Mouse (Mus musculus) heart, embryonic 16.5 days (tissue): ENCODE measurements around the gene Casq2. TPM values are rescaled to one million over a fixed set of nuclear protein-coding genes. Genes with fewer than 3 reads are reported as not detected.
A peak's percentile ranks its signal among the peaks of the same experiment; 100 is the strongest.

ENCODE experiments used
- ATAC-seq: fragments of 200-750 bp; cut with Nextera tagmentation; replicated peaks from 2 replicates; pipeline ENCODE4 v1.8.0; 2017; ENCODE audit warnings: moderate number of reproducible peaks; ENCODE audit not compliant: insufficient read depth, low FRiP score; ENCODE audit errors: extremely low read depth
- H3K27ac ChIP-seq: fragments of 300-500 bp; sonication (generic); 2 replicates; pipeline ENCODE4 v1.5.1; 2014; ENCODE audit warnings: mild to moderate bottlenecking, low read length, control low read depth, moderate library complexity
- H3K27me3 ChIP-seq: fragments of 300-500 bp; sonication (generic); 2 replicates; pipeline ENCODE4 v1.6.1; 2014; ENCODE audit warnings: low read length, mixed read lengths; ENCODE audit not compliant: control insufficient read depth, insufficient read depth
- H3K36me3 ChIP-seq: fragments of 300-500 bp; sonication (generic); 2 replicates; pipeline ENCODE4 v1.6.1; 2014; ENCODE audit not compliant: control insufficient read depth, insufficient read depth
- H3K4me1 ChIP-seq: fragments of 300-500 bp; sonication (generic); 2 replicates; pipeline ENCODE4 v1.6.1; 2014; ENCODE audit warnings: low read length, mixed read lengths; ENCODE audit not compliant: control insufficient read depth, insufficient read depth
- H3K4me2 ChIP-seq: fragments of 300-500 bp; sonication (generic); 2 replicates; pipeline ENCODE4 v1.6.1; 2014; ENCODE audit warnings: low read depth, mild to moderate bottlenecking, control low read depth, low read length
- H3K4me3 ChIP-seq: fragments of 300-500 bp; sonication (generic); 2 replicates; pipeline ENCODE4 v1.5.1; 2014; ENCODE audit warnings: mild to moderate bottlenecking, control low read depth, low read length
- H3K9ac ChIP-seq: fragments of 300-500 bp; sonication (generic); 2 replicates; pipeline ENCODE4 v1.6.1; 2014; ENCODE audit warnings: low read length, control low read depth
- H3K9me3 ChIP-seq: fragments of 300-500 bp; sonication (generic); replicated peaks from 2 replicates; pipeline ENCODE4 v1.6.1; 2016; ENCODE audit warnings: low read length; ENCODE audit not compliant: control insufficient read depth
- WGBS: fragments of 180-500 bp; shearing (Covaris S2); extraction: QIAGEN DNeasy Blood & Tissue Kit; methylation state at CpG from one replicate; pipeline ENCODE4 v1.1.7; 2014; 5-methylcytosine and 5-hydroxymethylcytosine counted together
- polyA plus RNA-seq: library from polyadenylated mRNA; unstranded; fragments of >200 nt; fragmentation: Nextera tagmentation; extraction: Ambion mirVana; gene quantifications from 2 replicates; pipeline ENCODE4 v1.2.1, GENCODE M21; 2015

Casq2 gene
- polyA plus RNA-seq, 1 experiment from 2014 or later = 703 TPM

- H3K9ac ChIP-seq = no peak overlapping the region
- 85% methylated on average over 2 of the region's 2 CpGs for WGBS
- no peak overlapping the region for H3K27ac ChIP-seq
- peaks cover 7% of the 10 kb centered on the region for H3K9me3 ChIP-seq
- H3K4me1 ChIP-seq = peaks cover 10% of the 10 kb centered on the region
- H3K4me2 ChIP-seq = no peak overlapping the region
- no peak for ATAC-seq
- H3K27me3 ChIP-seq = no peaks in the 10 kb centered on the region
- peaks cover 38% of the 10 kb centered on the region for H3K36me3 ChIP-seq
- no peak overlapping the region for H3K4me3 ChIP-seq
These were observed 96.4 kb downstream of the Casq2 start for GRCm38 (mm10) chr3:102182601-102183000.

DNA sequence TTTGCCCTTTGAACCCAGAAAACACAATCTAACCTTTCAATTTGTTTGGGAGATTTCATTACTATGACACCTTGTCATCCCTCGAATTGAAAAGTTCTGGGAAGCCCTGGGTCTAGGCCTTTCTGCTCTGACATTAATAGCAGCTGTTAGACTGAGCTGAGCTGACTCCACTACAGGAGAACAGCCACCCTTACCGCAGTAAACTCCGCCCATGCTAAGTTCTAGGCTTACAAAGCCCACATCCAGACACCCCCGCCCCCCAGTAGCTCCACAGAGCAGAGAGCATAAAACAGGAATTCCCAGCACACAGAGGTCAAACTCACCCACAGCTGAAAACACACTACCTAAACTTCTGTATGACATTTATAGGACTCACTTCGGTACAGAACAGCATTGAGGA is 98.5 kb downstream of the Casq2 start:
- peaks cover 46% of the 10 kb centered on the region for H3K36me3 ChIP-seq
- no peak overlapping the region for H3K9ac ChIP-seq
- H3K4me3 ChIP-seq = no peak overlapping the region
- 53% methylated on average over 5 of the region's 5 CpGs for WGBS
- ATAC-seq = no peak
- no peaks in the 10 kb centered on the region for H3K27me3 ChIP-seq
- H3K4me2 ChIP-seq = no peak overlapping the region
- no peak overlapping the region for H3K27ac ChIP-seq
- H3K9me3 ChIP-seq = peaks cover 7% of the 10 kb centered on the region
- peaks cover 23% of the 10 kb centered on the region for H3K4me1 ChIP-seq

DNA sequence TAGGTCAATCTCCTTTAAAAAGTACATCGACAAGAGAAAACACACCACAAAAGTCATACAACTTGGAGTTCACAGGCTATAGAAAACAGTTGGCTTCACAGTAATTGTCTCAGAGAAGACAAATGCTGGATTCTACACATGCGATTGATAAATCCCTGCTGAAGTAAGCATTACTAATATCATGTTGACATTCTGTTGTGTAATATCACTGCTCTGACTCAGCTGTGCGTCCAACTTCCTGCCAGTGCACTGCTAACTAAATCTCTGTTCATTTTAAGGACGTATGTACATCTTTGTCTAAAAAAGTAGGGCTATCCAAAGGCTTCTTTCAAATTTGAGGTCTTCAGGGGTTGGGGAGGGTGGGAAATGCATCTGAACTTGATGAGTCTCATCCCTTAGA is 101.2 kb downstream of the Casq2 start:
- no peak overlapping the region for H3K4me2 ChIP-seq
- 80% methylated on average over 4 of the region's 4 CpGs for WGBS
- H3K9ac ChIP-seq = no peak overlapping the region
- peaks cover 7% of the 10 kb centered on the region for H3K9me3 ChIP-seq
- no peak overlapping the region for H3K4me3 ChIP-seq
- H3K27ac ChIP-seq = no peak overlapping the region
- no peaks in the 10 kb centered on the region for H3K27me3 ChIP-seq
- no peak for ATAC-seq
- H3K4me1 ChIP-seq = peaks cover 25% of the 10 kb centered on the region
- peaks cover 38% of the 10 kb centered on the region for H3K36me3 ChIP-seq

DNA sequence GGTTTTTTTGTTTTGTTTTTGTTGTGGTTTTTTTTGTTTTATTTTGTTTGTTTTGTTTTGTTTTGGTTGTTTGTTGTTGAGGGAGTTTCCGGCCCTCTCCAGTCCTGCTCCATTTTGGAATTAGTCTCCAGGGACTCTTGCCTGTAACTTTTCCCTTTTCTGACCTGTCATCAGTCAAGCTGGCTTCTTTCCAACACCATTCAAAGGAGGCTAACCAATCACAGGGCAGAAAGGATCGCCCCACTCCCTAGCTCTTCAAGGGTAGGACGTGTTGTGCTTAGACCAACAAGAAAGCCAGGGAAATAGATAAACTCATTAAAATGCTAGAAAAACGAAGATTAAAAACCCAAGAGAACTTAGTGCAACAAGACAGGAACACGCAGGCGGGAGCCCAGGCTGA is 102.8 kb downstream of the Casq2 start:
- H3K27ac ChIP-seq = peak overlapping the region; percentile 45
- ATAC-seq = 0 out of 2 replicates have a peak, but pooled peaks have one; percentile 11
- no peaks in the 10 kb centered on the region for H3K27me3 ChIP-seq
- WGBS = 27% methylated on average over 6 of the region's 6 CpGs
- H3K9me3 ChIP-seq = peaks cover 7% of the 10 kb centered on the region
- H3K4me3 ChIP-seq = no peak overlapping the region
- peaks cover 29% of the 10 kb centered on the region for H3K36me3 ChIP-seq
- H3K4me2 ChIP-seq = peak overlapping the region; percentile 28
- no peak overlapping the region for H3K9ac ChIP-seq
- H3K4me1 ChIP-seq = peaks cover 40% of the 10 kb centered on the region

- peaks cover 50% of the 10 kb centered on the region for H3K4me1 ChIP-seq
- H3K27ac ChIP-seq = no peak overlapping the region
- no peaks in the 10 kb centered on the region for H3K27me3 ChIP-seq
- H3K9ac ChIP-seq = no peak overlapping the region
- H3K36me3 ChIP-seq = peaks cover 28% of the 10 kb centered on the region
- no peak overlapping the region for H3K4me2 ChIP-seq
- 44% methylated on average over 4 of the region's 4 CpGs for WGBS
- no peak for ATAC-seq
- H3K9me3 ChIP-seq = peaks cover 7% of the 10 kb centered on the region
- H3K4me3 ChIP-seq = no peak overlapping the region
These were observed 103.8 kb downstream of the Casq2 start for GRCm38 (mm10) chr3:102190015-102190414.

DNA sequence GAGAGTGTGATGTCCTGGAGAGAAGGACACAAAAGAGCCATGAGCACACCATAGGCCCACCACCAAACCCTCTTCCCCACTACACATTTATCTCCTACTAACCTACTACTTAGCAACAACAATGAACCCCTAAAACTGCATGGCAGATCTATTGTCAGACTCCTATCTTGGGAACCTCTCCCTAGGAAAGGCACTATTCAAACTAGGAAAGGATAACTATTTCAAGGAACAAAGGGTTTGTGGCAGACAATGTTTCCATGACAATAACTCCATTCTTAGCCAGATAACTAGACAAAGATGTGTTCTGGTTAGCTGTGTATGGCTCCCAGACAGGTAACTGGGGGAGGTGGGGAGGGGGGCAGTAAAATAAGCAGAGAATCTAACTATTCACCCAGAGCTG is 104.4 kb downstream of the Casq2 start:
- no peak overlapping the region for H3K4me2 ChIP-seq
- peaks cover 54% of the 10 kb centered on the region for H3K4me1 ChIP-seq
- H3K27ac ChIP-seq = no peak overlapping the region
- no peak overlapping the region for H3K4me3 ChIP-seq
- no peak overlapping the region for H3K9ac ChIP-seq
- H3K27me3 ChIP-seq = no peaks in the 10 kb centered on the region
- peaks cover 27% of the 10 kb centered on the region for H3K36me3 ChIP-seq
- no peak for ATAC-seq
- H3K9me3 ChIP-seq = peaks cover 7% of the 10 kb centered on the region

GRCm38 (mm10) chr3:102191575-102191974 is 105.4 kb downstream of the Casq2 start:
- 0 out of 2 replicates have a peak overlapping the region, but pooled peaks have one; percentile 5 for H3K27ac ChIP-seq
- no peaks in the 10 kb centered on the region for H3K27me3 ChIP-seq
- H3K4me3 ChIP-seq = no peak overlapping the region
- no peaks in the 10 kb centered on the region for H3K9me3 ChIP-seq
- H3K36me3 ChIP-seq = peaks cover 18% of the 10 kb centered on the region
- 41% methylated on average over 3 of the region's 3 CpGs for WGBS
- no peak for ATAC-seq
- no peak overlapping the region for H3K4me2 ChIP-seq
- peaks cover 57% of the 10 kb centered on the region for H3K4me1 ChIP-seq
- H3K9ac ChIP-seq = no peak overlapping the region

GRCm38 (mm10) chr3:102192621-102193020 is 106.4 kb downstream of the Casq2 start:
- 19% methylated on average over 2 of the region's 2 CpGs for WGBS
- H3K4me3 ChIP-seq = no peak overlapping the region
- H3K36me3 ChIP-seq = peaks cover 9% of the 10 kb centered on the region
- H3K27me3 ChIP-seq = no peaks in the 10 kb centered on the region
- no peaks in the 10 kb centered on the region for H3K9me3 ChIP-seq
- H3K27ac ChIP-seq = peak overlapping the region; percentile 38; the same call in 1 of the 2 replicates
- H3K9ac ChIP-seq = no peak overlapping the region
- H3K4me1 ChIP-seq = peaks cover 64% of the 10 kb centered on the region
- ATAC-seq = peak; percentile 75
- peak overlapping the region; percentile 49; the same call in 1 of the 2 replicates for H3K4me2 ChIP-seq

DNA sequence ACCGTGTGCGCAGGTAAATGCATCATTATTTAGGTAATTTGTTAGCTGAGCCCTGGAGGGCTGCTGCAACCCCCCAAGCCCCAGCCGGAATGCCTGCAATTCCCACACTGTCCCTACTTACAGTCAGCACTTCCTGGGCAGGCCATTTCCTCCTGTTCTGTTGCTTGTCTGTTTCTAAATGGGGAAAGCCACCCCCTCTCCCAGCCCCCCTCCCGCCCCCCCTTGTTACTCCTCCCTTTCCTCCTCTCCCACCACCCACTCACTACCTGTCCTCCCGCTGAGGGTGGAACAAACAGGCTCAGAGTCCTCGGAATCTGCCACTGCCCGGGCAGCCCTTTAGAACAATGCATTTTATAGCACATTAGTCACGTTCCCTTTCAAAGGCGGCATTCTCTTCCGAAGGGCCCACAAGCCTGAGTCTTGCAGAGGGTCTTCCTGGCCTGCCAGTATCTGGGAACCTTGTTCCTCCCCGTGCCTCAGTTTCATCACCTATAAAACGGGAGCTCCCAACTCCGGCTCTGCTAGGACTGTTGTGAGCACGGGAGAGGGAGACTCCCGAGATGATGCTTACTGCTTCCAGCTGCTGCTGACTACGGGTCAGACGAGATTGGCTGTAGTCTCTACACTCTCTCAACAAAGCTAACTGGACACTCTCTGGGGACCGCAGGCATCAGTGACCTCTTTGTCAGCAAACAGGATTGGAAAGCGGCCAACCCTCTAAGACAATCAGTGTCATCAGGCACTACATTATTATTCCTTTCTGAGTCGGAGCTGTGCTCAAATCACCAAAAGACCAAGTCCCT is 107.5 kb downstream of the Casq2 start:
- Histone ChIP-seq H3K4me1 (peaks cover 69% of the 10 kb centered on the region), H3K4me2 (peak overlapping the region; percentile 49), H3K27ac (peak overlapping the region; percentile 85), H3K4me3 (peak overlapping the region; percentile 7; the same call in 1 of the 2 replicates), H3K27me3 (no peaks in the 10 kb centered on the region), H3K36me3 (no peaks in the 10 kb centered on the region), H3K9me3 (no peaks in the 10 kb centered on the region), H3K9ac (peak overlapping the region; percentile 39)
- 11% methylated on average over 20 of the region's 20 CpGs for WGBS
- ATAC-seq = peak; percentile 46
